Mouse (Mus musculus) heart, postnatal 10 days (tissue): ENCODE data around the gene Gm4297. TPM values are rescaled to one million over a fixed set of nuclear protein-coding genes. Genes with fewer than 3 reads are reported as not detected.
"Not testable (repeated sequence)": the region's sequence is repeated elsewhere in the genome, so short reads cannot be mapped to it uniquely, and the experiment has no call there.

Source experiments
- DNase-seq, 2 experiments: peaks; one replicate each; pipeline ENCODE4 v3.0.0; 2021
- intact Hi-C: fragments of 180-260 bp; cut with DNase I; formaldehyde crosslinking; loops from one replicate; pipeline ENCODE4 v1.15.1; 2025
- microRNA-seq, 2 experiments: library from miRNA; unstranded; fragments of <30 nt; microRNA quantifications; one replicate each; pipeline ENCODE4 v1.2.0; 2022
- total RNA-seq, 2 experiments: library from RNA; stranded (reverse); gene quantifications; 2 replicates each; pipeline ENCODE4 v1.2.3; 2021

The Gm4297 gene
- not detected for total RNA-seq

DNA sequence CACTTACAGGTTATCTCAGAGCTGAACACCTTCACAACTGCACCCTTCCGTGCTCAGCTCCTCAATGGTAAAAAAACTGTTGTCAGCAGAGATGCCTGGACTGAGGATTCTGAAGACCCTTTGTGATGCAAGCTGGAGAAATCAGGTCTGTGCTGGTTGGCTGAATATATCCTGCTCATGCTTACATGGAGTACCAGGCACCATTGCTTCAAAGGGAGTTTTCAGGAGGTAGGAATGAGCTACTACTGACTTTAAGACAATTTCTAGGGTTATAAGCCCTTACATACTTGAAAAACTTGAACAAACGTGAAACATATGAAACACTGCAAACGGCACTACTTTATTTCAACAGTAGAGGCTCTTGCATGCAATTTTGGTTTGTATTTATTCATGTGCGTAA is at the start of gene Gm4297:
TSS of gene Gm4297 (minus strand) at position 101 of the 400 bp plus-strand sequence.
- DNase-seq, intact Hi-C loops: not testable (repeated sequence)

Small RNA genes within 50 kb of the gene (microRNA-seq; reads per million reads assigned to microRNA genes)
- gene Gm27839 (0 reads per million in 2 experiments), gene Gm27910 (0 reads per million in 2 experiments)

Other genes with a start within 250 kb of the Gm4297 start
- gene Gm5934, start 74.1 kb downstream of the Gm4297 start, total RNA-seq, result not detected
- not detected for gene Gm5935, start 200.3 kb upstream of the Gm4297 start, total RNA-seq